25 mouse cellular contexts compared by ENCODE assay signal in the genomic region with DNA sequence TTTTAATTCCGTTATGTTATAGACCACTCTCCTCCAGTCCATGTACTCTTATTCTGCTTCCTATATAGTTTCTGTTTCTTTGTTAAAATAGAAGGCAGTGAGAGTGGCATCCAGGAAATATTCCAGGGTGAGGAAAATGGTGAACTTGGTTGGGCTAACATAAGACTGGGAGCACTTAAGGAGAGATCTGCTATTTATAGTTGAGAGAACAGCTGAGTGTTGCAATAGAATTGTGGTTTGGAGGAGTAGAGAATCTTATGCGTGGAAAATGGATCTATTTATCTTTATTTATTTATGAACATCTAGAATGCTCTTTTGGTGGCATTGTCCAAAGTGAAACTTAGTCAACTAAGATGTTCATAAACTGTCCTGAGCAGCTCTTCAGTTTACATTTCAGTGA.
DNase-seq lines count a peak whose midpoint lies in the region; ATAC-seq and TF ChIP-seq lines count a peak whose summit lies in the region.
"Had no signal": no experiment of that assay in that cellular context is flagged by ENCODE, and none has a peak within 500 bp of the region (broad histone marks: within the 10 kb centered on the region; RNA-seq: fewer than 3 reads in every experiment).

No protein-coding gene starts in this region.

- H3K4me3 ChIP-seq in heart, adult 2 months, result no peak overlapping the region
- H3K4me3 ChIP-seq in heart, embryonic 10.5 days, result no peak overlapping the region
- H3K4me3 ChIP-seq in limb, embryonic 11.5 days (ENCODE audit: low read depth, low read length), result no peak overlapping the region
- no peak overlapping the region for H3K4me3 ChIP-seq in limb, embryonic 10.5 days
- H3K4me3 ChIP-seq in limb, embryonic 13.5 days, result no peak overlapping the region
- H3K4me3 ChIP-seq: erythroblast, embryonic 14.5 days; heart, embryonic 15.5 days; hindbrain, embryonic 15.5 days; limb, embryonic 15.5 days; liver, embryonic 13.5 days had no signal

- peak overlapping the region; percentile 67 for H3K27ac ChIP-seq in heart, adult 2 months
- H3K27ac ChIP-seq in heart, embryonic 10.5 days, result no peak overlapping the region
- no peak overlapping the region for H3K27ac ChIP-seq in limb, embryonic 11.5 days (replicated peaks; ENCODE audit: low read depth, low read length)
- no peak overlapping the region for H3K27ac ChIP-seq in limb, embryonic 10.5 days
- no peak overlapping the region for H3K27ac ChIP-seq in limb, embryonic 13.5 days
- H3K27ac ChIP-seq: hindbrain, embryonic 15.5 days; limb, embryonic 15.5 days; liver, embryonic 13.5 days had no signal

- WGBS in heart, adult 2 months, result 57% methylated on average over 2 of the region's 2 CpGs
- WGBS in heart, embryonic 10.5 days, result 82% methylated on average over 2 of the region's 2 CpGs
- 60% methylated on average over 2 of the region's 2 CpGs for WGBS in limb, embryonic 11.5 days
- 75% methylated on average over 2 of the region's 2 CpGs for WGBS in limb, embryonic 10.5 days
- WGBS in limb, embryonic 13.5 days, result 51% methylated on average over 2 of the region's 2 CpGs

- no peak overlapping the region for H3K9ac ChIP-seq in heart, adult 2 months (ENCODE audit: low read depth, low read length)
- no peak overlapping the region for H3K9ac ChIP-seq in limb, embryonic 11.5 days (ENCODE audit: low read length)
- H3K9ac ChIP-seq in limb, embryonic 13.5 days, result no peak overlapping the region
- H3K9ac ChIP-seq: heart, embryonic 15.5 days; hindbrain, embryonic 15.5 days; limb, embryonic 15.5 days; liver, embryonic 13.5 days had no signal

- intact Hi-C loops in heart, adult 2 months (cut with DNase I), result no loop called here

- H3K9me3 ChIP-seq in heart, embryonic 10.5 days, result no peaks in the 10 kb centered on the region
- H3K9me3 ChIP-seq in limb, embryonic 11.5 days (ENCODE audit: control insufficient read depth, low read length), result no peaks in the 10 kb centered on the region
- no peaks in the 10 kb centered on the region for H3K9me3 ChIP-seq in limb, embryonic 10.5 days (replicated peaks)
- H3K9me3 ChIP-seq in limb, embryonic 13.5 days, result no peaks in the 10 kb centered on the region
- H3K9me3 ChIP-seq: heart, embryonic 15.5 days; hindbrain, embryonic 15.5 days; limb, embryonic 15.5 days; liver, embryonic 13.5 days had no signal

- no peak for TF ChIP-seq POLR2A in heart, adult 2 months (IDR thresholded peaks at IDR 0.05; ENCODE audit: insufficient read depth, low read depth, low read length)

- DNase-seq in heart, adult 2 months, result no peak
- DNase-seq in heart, embryonic 10.5 days (ENCODE audit: low spot score), result no peak
- DNase-seq in limb, embryonic 11.5 days (ENCODE audit: low spot score), result no peak
- no peak for DNase-seq in limb, embryonic 10.5 days (ENCODE audit: low spot score)
- peak; percentile 36 for DNase-seq in 3T3-L1 (ENCODE audit: low read depth, low spot score)
- DNase-seq in layer of hippocampus, adult 9-10 months (ENCODE audit: low spot score), result no peak
- DNase-seq: adrenal gland, adult 2 months; adrenal gland, postnatal 36 days; cerebellum, adult 18-20 months; gastrocnemius, postnatal 10 days; heart, postnatal 4 days; kidney, adult 11 months; kidney, postnatal 14 days; liver, embryonic 13.5 days; lung, postnatal 10 days; right cerebral cortex, adult 18-20 months; spleen, adult 18-20 months; thymus, postnatal 14 days had no signal

- no peaks in the 10 kb centered on the region; the same call in 1 of the 2 replicates for H3K4me1 ChIP-seq in heart, adult 2 months (ENCODE audit: control insufficient read depth, insufficient read depth, low read length)
- H3K4me1 ChIP-seq in heart, embryonic 10.5 days, result 0 out of 2 replicates have a peak, but pooled peaks cover 12% of the 10 kb centered on the region
- no peaks in the 10 kb centered on the region; the same call in 1 of the 2 replicates for H3K4me1 ChIP-seq in limb, embryonic 11.5 days (ENCODE audit: control insufficient read depth, insufficient read depth, low read length)
- peaks cover 20% of the 10 kb centered on the region for H3K4me1 ChIP-seq in limb, embryonic 10.5 days
- peaks cover 24% of the 10 kb centered on the region for H3K4me1 ChIP-seq in limb, embryonic 13.5 days
- H3K4me1 ChIP-seq: limb, embryonic 15.5 days; liver, embryonic 13.5 days had no signal

- H3K4me2 ChIP-seq in limb, embryonic 11.5 days (ENCODE audit: low read depth, severe bottlenecking), result no peak overlapping the region
- no peak overlapping the region for H3K4me2 ChIP-seq in limb, embryonic 13.5 days (replicated peaks)
- H3K4me2 ChIP-seq: hindbrain, embryonic 15.5 days; limb, embryonic 15.5 days; liver, embryonic 13.5 days had no signal

- no peak for TF ChIP-seq CTCF in heart, adult 2 months (IDR thresholded peaks at IDR 0.05)

- no peak for TF ChIP-seq EP300 in heart, adult 2 months (IDR thresholded peaks at IDR 0.05; ENCODE audit: insufficient read depth, low read depth, low read length)

- H3K79me2 ChIP-seq in heart, adult 2 months (replicated peaks; ENCODE audit: control insufficient read depth, insufficient read depth, low read length), result no peaks in the 10 kb centered on the region

- 0 out of 2 replicates have a peak, but pooled peaks have one; percentile 4 for ATAC-seq in limb, embryonic 11.5 days (ENCODE audit: insufficient number of reproducible peaks, low FRiP score, low TSS enrichment, low read depth)
- peak; percentile 12 for ATAC-seq in limb, embryonic 13.5 days (ENCODE audit: low FRiP score, low read depth)
- ATAC-seq: CD4-positive, CD25-positive, alpha-beta regulatory T cell, adult 4 months; inflammation-experienced regulatory T-cells, adult 6 months had no signal

- peaks cover 4% of the 10 kb centered on the region; the same call in 1 of the 2 replicates for H3K36me3 ChIP-seq in heart, adult 2 months (ENCODE audit: control insufficient read depth, insufficient read depth, low read length)
- H3K36me3 ChIP-seq in heart, embryonic 10.5 days, result no peaks in the 10 kb centered on the region
- H3K36me3 ChIP-seq in limb, embryonic 11.5 days (ENCODE audit: control insufficient read depth, insufficient read depth, low read length), result no peaks in the 10 kb centered on the region
- no peaks in the 10 kb centered on the region for H3K36me3 ChIP-seq in limb, embryonic 10.5 days
- H3K36me3 ChIP-seq in limb, embryonic 13.5 days, result no peaks in the 10 kb centered on the region
- H3K36me3 ChIP-seq: heart, embryonic 15.5 days; hindbrain, embryonic 15.5 days; limb, embryonic 15.5 days; liver, embryonic 13.5 days had no signal

- H3K27me3 ChIP-seq in heart, adult 2 months (ENCODE audit: control insufficient read depth, insufficient read depth, low read length), result no peaks in the 10 kb centered on the region
- no peaks in the 10 kb centered on the region for H3K27me3 ChIP-seq in heart, embryonic 10.5 days (ENCODE audit: insufficient read depth, poor library complexity, severe bottlenecking)
- H3K27me3 ChIP-seq in limb, embryonic 11.5 days (ENCODE audit: control insufficient read depth, insufficient read depth, low read length), result no peaks in the 10 kb centered on the region
- H3K27me3 ChIP-seq in limb, embryonic 10.5 days (ENCODE audit: low read depth, poor library complexity, severe bottlenecking), result no peaks in the 10 kb centered on the region
- H3K27me3 ChIP-seq in limb, embryonic 13.5 days, result no peaks in the 10 kb centered on the region
- H3K27me3 ChIP-seq: heart, embryonic 15.5 days; hindbrain, embryonic 15.5 days; limb, embryonic 15.5 days; liver, embryonic 13.5 days had no signal
